Mouse (Mus musculus): ENCODE data around the gene Tia1. TPM values are rescaled to one million over a fixed set of nuclear protein-coding genes. Genes with fewer than 3 reads are reported as not detected.

Tia1 gene
- polyA plus RNA-seq, 1 experiment from 2014 or later, result 19.1 TPM

DNA sequence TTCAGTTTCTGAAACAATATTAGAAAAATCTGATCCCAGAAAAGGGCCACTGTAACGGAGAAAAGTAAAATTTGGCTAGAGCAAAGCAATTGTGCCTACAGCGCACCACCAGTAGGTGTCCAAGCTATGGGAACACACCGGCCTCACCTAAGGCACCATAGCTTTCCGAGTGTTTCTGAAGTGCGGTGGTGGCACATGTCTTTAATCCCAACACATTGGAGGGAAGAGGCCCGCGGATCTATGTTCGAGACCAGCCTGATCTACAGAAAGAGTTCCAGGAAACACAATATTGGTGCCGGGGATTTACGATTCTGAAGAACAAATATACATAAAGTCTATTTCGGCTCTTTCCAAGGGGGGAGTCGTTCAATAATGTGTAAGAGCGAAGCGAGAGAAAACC lies 33.7 kb downstream of the Tia1 start:
- Histone ChIP-seq H3K4me2 (peak overlapping the region; percentile 86), H3K36me3 (replicated peaks) (peaks cover 21% of the 10 kb centered on the region), H3K27ac (replicated peaks) (peak overlapping the region; percentile 95), H3K4me1 (replicated peaks) (peaks cover 20% of the 10 kb centered on the region), H3K9ac (peak overlapping the region; percentile 88), H3K4me3 (replicated peaks) (peak overlapping the region; percentile 85), H3K9me3 (replicated peaks) (no peaks in the 10 kb centered on the region), H3K27me3 (no peaks in the 10 kb centered on the region)
- peak; percentile 58 for ATAC-seq (ENCODE audit: insufficient read depth)
- 2% methylated on average over 14 of the region's 14 CpGs for WGBS (ENCODE audit: insufficient replicate concordance)

DNA sequence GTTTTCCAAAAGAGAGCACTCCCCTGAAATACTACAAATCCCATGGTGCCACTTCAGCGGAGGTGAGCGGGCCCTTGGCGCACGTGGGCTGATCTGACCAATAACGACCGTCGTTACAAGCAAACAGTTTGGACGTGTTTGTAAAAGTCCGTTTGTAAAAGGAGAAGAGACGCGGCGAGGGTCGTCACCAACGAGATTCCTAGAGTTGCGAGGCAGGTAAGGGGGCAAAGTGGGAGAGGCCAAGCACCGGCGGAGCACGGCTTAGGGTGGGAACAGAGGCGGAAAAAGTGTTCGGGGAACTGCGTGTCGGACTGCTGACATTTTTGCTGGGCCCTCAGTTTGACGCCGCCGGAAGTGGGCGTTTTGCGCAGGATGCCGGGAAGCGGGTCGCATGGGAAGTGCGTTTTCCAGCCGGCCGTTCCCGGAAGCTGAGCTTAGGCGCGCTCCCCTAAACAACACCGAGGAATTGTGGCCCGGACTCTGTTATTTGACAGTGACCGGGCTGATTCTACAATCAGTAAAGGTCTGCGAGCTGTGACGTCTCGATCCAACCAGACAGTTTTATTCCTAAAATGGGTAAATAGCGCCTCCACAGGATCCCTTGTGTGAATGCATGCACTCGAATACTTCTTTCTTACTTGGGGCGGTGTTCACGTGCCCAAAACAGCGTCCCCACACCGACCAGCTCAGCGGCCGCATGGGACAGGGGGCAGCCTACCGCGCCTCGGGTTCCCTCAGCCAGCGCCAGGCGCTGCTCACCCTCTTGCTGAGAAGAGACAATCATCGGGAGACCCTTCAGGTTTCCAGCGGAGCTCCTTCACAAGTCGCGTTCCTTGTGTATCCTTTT lies 34.5 kb downstream of the Tia1 start, which contains the start of gene C87436:
Gene C87436, plus strand, starts transcription at position 103 of the 847 bp plus-strand sequence.
- under 1% methylated on average over 59 of the region's 59 CpGs for WGBS (ENCODE audit: insufficient replicate concordance)
- H3K4me2 ChIP-seq, result peak within 1 kb of the TSS; percentile 86
- H3K36me3 ChIP-seq (replicated peaks), result peaks cover 23% of the 10 kb centered on the region
- peak within 1 kb of the TSS; percentile 85 for H3K4me3 ChIP-seq (replicated peaks)
- ATAC-seq (ENCODE audit: insufficient read depth), result peak; percentile 95
- H3K27ac ChIP-seq (replicated peaks), result peak within 1 kb of the TSS; percentile 95
- no peaks in the 10 kb centered on the region for H3K27me3 ChIP-seq
- H3K9me3 ChIP-seq (replicated peaks), result no peaks in the 10 kb centered on the region
- H3K9ac ChIP-seq, result peak within 1 kb of the TSS; percentile 88
- H3K4me1 ChIP-seq (replicated peaks), result peaks cover 20% of the 10 kb centered on the region

- Histone ChIP-seq H3K4me3 (replicated peaks) (peak overlapping the region; percentile 85), H3K27me3 (no peaks in the 10 kb centered on the region), H3K9me3 (replicated peaks) (no peaks in the 10 kb centered on the region), H3K4me2 (peak overlapping the region; percentile 86), H3K27ac (replicated peaks) (peak overlapping the region; percentile 95), H3K9ac (peak overlapping the region; percentile 88), H3K4me1 (replicated peaks) (peaks cover 20% of the 10 kb centered on the region), H3K36me3 (replicated peaks) (peaks cover 29% of the 10 kb centered on the region)
- ATAC-seq (ENCODE audit: insufficient read depth), result no peak
- 1% methylated on average over 13 of the region's 13 CpGs for WGBS (ENCODE audit: insufficient replicate concordance)
Measured at GRCm38 (mm10) chr6:86439119-86439496, 35.1 kb downstream of the Tia1 start.

GRCm38 (mm10) chr6:86439531-86439930 lies 35.5 kb downstream of the Tia1 start:
- Histone ChIP-seq H3K4me3 (replicated peaks) (peak overlapping the region; percentile 85), H3K36me3 (replicated peaks) (peaks cover 33% of the 10 kb centered on the region), H3K4me2 (peak overlapping the region; percentile 86), H3K4me1 (replicated peaks) (peaks cover 20% of the 10 kb centered on the region), H3K9ac (peak overlapping the region; percentile 88), H3K9me3 (replicated peaks) (no peaks in the 10 kb centered on the region), H3K27me3 (no peaks in the 10 kb centered on the region), H3K27ac (replicated peaks) (peak overlapping the region; percentile 95; the same call in 1 of the 2 replicates)
- 79% methylated on average over 1 of the region's 1 CpGs for WGBS (ENCODE audit: insufficient replicate concordance)
- no peak for ATAC-seq (ENCODE audit: insufficient read depth)

DNA sequence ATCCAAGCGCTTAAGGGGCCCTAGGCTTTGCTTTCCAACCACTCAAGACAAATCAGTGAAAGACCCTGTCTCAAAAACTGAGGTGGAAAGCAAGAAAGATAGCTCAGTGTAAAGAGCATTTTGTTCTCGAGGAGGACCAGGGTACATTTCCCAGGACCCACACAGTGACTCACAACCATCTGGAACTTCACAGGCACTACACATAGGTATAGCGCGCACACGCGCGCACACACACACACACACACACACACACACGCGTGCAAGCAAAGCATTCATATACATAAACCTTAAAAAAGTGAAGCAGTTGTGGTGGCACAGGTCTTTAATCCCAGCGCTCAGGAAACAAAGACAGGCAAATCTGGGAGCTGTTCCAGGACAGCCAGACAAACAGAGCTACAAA lies 37.6 kb downstream of the Tia1 start:
- ATAC-seq (ENCODE audit: insufficient read depth), result no peak

GRCm38 (mm10) chr6:86445551-86445950 lies 41.5 kb downstream of the Tia1 start:
- Histone ChIP-seq H3K4me2 (no peak overlapping the region), H3K9me3 (replicated peaks) (no peaks in the 10 kb centered on the region), H3K27me3 (no peaks in the 10 kb centered on the region), H3K27ac (replicated peaks) (no peak overlapping the region), H3K9ac (no peak overlapping the region), H3K4me3 (replicated peaks) (no peak overlapping the region), H3K36me3 (replicated peaks) (peaks cover 70% of the 10 kb centered on the region), H3K4me1 (replicated peaks) (no peaks in the 10 kb centered on the region)
- whole genome bisulfite sequencing (ENCODE audit: insufficient replicate concordance), result 86% methylated on average over 18 of the region's 18 CpGs
- no peak for ATAC-seq (ENCODE audit: insufficient read depth)

More for the DNA sequence above, 37.6 kb downstream of the Tia1 start:
- Histone ChIP-seq H3K9me3 (replicated peaks) (no peaks in the 10 kb centered on the region), H3K4me3 (replicated peaks) (no peak overlapping the region), H3K4me1 (replicated peaks) (peaks cover 20% of the 10 kb centered on the region), H3K27ac (replicated peaks) (no peak overlapping the region), H3K4me2 (no peak overlapping the region), H3K9ac (no peak overlapping the region), H3K27me3 (no peaks in the 10 kb centered on the region), H3K36me3 (replicated peaks) (peaks cover 43% of the 10 kb centered on the region)
- WGBS (ENCODE audit: insufficient replicate concordance), result 83% methylated on average over 10 of the region's 10 CpGs

GRCm38 (mm10) chr6:86446927-86447568 lies 43.0 kb downstream of the Tia1 start:
- WGBS (ENCODE audit: insufficient replicate concordance), result 31% methylated on average over 1 of the region's 1 CpGs

GRCm38 (mm10) chr6:86456727-86457126 lies 52.7 kb downstream of the Tia1 start:
- H3K36me3 ChIP-seq (replicated peaks), result peaks cover 77% of the 10 kb centered on the region
- no peak for ATAC-seq (ENCODE audit: insufficient read depth)
- H3K4me1 ChIP-seq (replicated peaks), result no peaks in the 10 kb centered on the region
- H3K4me3 ChIP-seq (replicated peaks), result no peak overlapping the region
- 73% methylated on average over 3 of the region's 3 CpGs for WGBS (ENCODE audit: insufficient replicate concordance)
- no peaks in the 10 kb centered on the region for H3K27me3 ChIP-seq
- no peak overlapping the region for H3K9ac ChIP-seq
- no peak overlapping the region for H3K4me2 ChIP-seq
- H3K9me3 ChIP-seq (replicated peaks), result no peaks in the 10 kb centered on the region
- no peak overlapping the region for H3K27ac ChIP-seq (replicated peaks)

More at GRCm38 (mm10) chr6:86446927-86447568, 43.0 kb downstream of the Tia1 start:
- peaks cover 71% of the 10 kb centered on the region for H3K36me3 ChIP-seq (replicated peaks)
- no peak overlapping the region for H3K4me2 ChIP-seq
- H3K9ac ChIP-seq, result no peak overlapping the region
- ATAC-seq (ENCODE audit: insufficient read depth), result no peak
- H3K27ac ChIP-seq (replicated peaks), result no peak overlapping the region
- H3K4me1 ChIP-seq (replicated peaks), result no peaks in the 10 kb centered on the region
- no peaks in the 10 kb centered on the region for H3K9me3 ChIP-seq (replicated peaks)
- H3K4me3 ChIP-seq (replicated peaks), result no peak overlapping the region
- no peaks in the 10 kb centered on the region for H3K27me3 ChIP-seq

- Histone ChIP-seq H3K27me3 (no peaks in the 10 kb centered on the region), H3K36me3 (replicated peaks) (peaks cover 67% of the 10 kb centered on the region), H3K27ac (replicated peaks) (no peak overlapping the region), H3K4me3 (replicated peaks) (no peak overlapping the region), H3K9ac (no peak overlapping the region), H3K4me1 (replicated peaks) (no peaks in the 10 kb centered on the region), H3K9me3 (replicated peaks) (no peaks in the 10 kb centered on the region), H3K4me2 (no peak overlapping the region)
- 72% methylated on average over 3 of the region's 3 CpGs for WGBS (ENCODE audit: insufficient replicate concordance)
- ATAC-seq (ENCODE audit: insufficient read depth), result no peak
Measured at GRCm38 (mm10) chr6:86463079-86463478, 59.1 kb downstream of the Tia1 start.

- Histone ChIP-seq H3K27ac (replicated peaks) (peak overlapping the region; percentile 34; the same call in 1 of the 2 replicates), H3K36me3 (replicated peaks) (peaks cover 29% of the 10 kb centered on the region), H3K4me3 (replicated peaks) (peak overlapping the region; percentile 61), H3K27me3 (no peaks in the 10 kb centered on the region), H3K9ac (peak overlapping the region; percentile 65; the same call in 1 of the 2 replicates), H3K4me1 (replicated peaks) (peaks cover 32% of the 10 kb centered on the region), H3K9me3 (replicated peaks) (no peaks in the 10 kb centered on the region), H3K4me2 (peak overlapping the region; percentile 86)
- ATAC-seq (ENCODE audit: insufficient read depth), result no peak
- 48% methylated on average over 3 of the region's 3 CpGs for WGBS (ENCODE audit: insufficient replicate concordance)
Measured at GRCm38 (mm10) chr6:86471317-86471716, 67.3 kb downstream of the Tia1 start.

GRCm38 (mm10) chr6:86471760-86472099 lies 67.7 kb downstream of the Tia1 start:
- H3K36me3 ChIP-seq (replicated peaks), result peaks cover 26% of the 10 kb centered on the region
- peak overlapping the region; percentile 79 for H3K27ac ChIP-seq (replicated peaks)
- peak overlapping the region; percentile 86 for H3K4me2 ChIP-seq
- peak; percentile 23 for ATAC-seq (ENCODE audit: insufficient read depth)
- H3K27me3 ChIP-seq, result no peaks in the 10 kb centered on the region
- H3K4me3 ChIP-seq (replicated peaks), result peak overlapping the region; percentile 61
- 11% methylated on average over 9 of the region's 9 CpGs for WGBS (ENCODE audit: insufficient replicate concordance)
- peak overlapping the region; percentile 65 for H3K9ac ChIP-seq
- no peaks in the 10 kb centered on the region for H3K9me3 ChIP-seq (replicated peaks)
- peaks cover 32% of the 10 kb centered on the region for H3K4me1 ChIP-seq (replicated peaks)

Data from liver, embryonic 15.5 days (tissue).